In the genomic region with DNA sequence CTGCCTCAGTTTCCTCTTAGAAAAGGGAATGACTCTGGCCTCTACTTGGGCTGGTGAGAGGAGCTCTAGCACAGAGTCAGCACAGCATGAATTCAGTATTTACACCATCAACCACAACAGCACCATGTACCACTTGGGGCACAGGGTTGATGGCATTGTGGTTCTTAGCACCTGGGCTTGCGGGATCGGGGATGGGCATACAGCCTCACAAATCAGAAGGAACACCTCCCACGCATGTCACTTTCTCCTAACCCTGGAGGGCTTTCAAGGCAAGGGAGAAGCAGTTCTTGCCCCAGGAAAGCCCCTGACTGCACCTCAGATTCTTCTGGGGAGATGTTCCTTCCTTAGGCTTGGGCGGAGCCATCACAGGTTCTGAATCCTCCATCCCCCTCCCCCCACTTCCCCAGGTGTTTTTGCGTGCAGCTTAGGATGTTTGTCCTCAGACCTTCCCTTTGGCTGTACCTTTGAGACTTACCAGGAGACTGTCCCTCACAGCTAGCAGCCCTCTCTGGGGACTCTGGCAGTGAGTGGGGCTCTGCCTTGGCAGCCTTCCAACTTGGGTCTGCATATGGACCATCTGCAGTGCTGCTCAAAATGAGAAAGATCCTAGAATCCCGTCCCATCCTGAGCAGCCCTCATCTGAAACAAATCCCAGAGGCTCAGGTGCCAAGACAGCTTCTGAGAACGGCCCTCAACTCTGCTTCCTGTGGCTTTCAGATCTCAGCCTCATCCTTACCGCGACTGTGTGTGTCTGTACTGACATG, we compare ENCODE assay signal across 19 mouse cellular contexts. TPM values are rescaled to one million over a fixed set of nuclear protein-coding genes. Genes with fewer than 3 reads are reported as not detected.
A peak's percentile ranks its signal among the peaks of the same experiment; 100 is the strongest.
DNase-seq lines count a peak whose midpoint lies in the region; ATAC-seq and TF ChIP-seq lines count a peak whose summit lies in the region.
"Had no signal": no experiment of that assay in that cellular context is flagged by ENCODE, and none has a peak within 500 bp of the region (broad histone marks: within the 10 kb centered on the region; RNA-seq: fewer than 3 reads in every experiment).

No protein-coding gene starts in this region.

- no peak overlapping the region for H3K4me3 ChIP-seq in forebrain, postnatal 0 days (ENCODE audit: low read depth, low read length)
- H3K4me3 ChIP-seq in forebrain, embryonic 11.5 days (ENCODE audit: low read depth, low read length): no peak overlapping the region
- H3K4me3 ChIP-seq in lung, embryonic 14.5 days (ENCODE audit: low read depth, low read length): no peak overlapping the region
- no peak overlapping the region for H3K4me3 ChIP-seq in CH12.LX (replicated peaks in 1 of 3; ENCODE audit: low read depth in 2 of 3, low read length in 2 of 3, poor library complexity in 1 of 3)
- H3K4me3 ChIP-seq: kidney, embryonic 15.5 days; midbrain, embryonic 12.5 days had no signal

- H3K9ac ChIP-seq in forebrain, postnatal 0 days: no peak overlapping the region
- no peak overlapping the region for H3K9ac ChIP-seq in forebrain, embryonic 11.5 days (ENCODE audit: low read length)
- H3K9ac ChIP-seq in lung, embryonic 14.5 days: no peak overlapping the region
- H3K9ac ChIP-seq in CH12.LX (ENCODE audit: insufficient read depth, low read depth): no peak overlapping the region
- H3K9ac ChIP-seq: kidney, embryonic 15.5 days; midbrain, embryonic 12.5 days had no signal

- dilution Hi-C loops in CH12.LX (cut with MboI; ENCODE audit: extremely low pct_ligation_motif_present, extremely low pct_unique_long_range_greater_than_20kb, low sequenced_read_pairs): no loop called here

- TF ChIP-seq CTCF in forebrain, postnatal 0 days (IDR thresholded peaks at IDR 0.05; ENCODE audit: low read depth): no peak
- TF ChIP-seq CTCF in lung, embryonic 14.5 days (IDR thresholded peaks at IDR 0.05; ENCODE audit: low read depth): no peak
- no peak for TF ChIP-seq CTCF in CH12.LX (conservative IDR thresholded peaks at IDR 0.05 in 1 of 2, IDR thresholded peaks at IDR 0.05 in 1 of 2; ENCODE audit: low read depth in 2 of 2, low read length in 2 of 2)
- no peak for TF ChIP-seq CTCF in brain, embryonic 14.5 days (IDR thresholded peaks at IDR 0.05; ENCODE audit: borderline replicate concordance, extremely low read depth, insufficient read depth, insufficient read length)

- no peaks in the 10 kb centered on the region for H3K27me3 ChIP-seq in forebrain, postnatal 0 days (ENCODE audit: insufficient read depth, low read length)
- H3K27me3 ChIP-seq in forebrain, embryonic 11.5 days (ENCODE audit: control insufficient read depth, insufficient read depth, low read length): peaks cover 7% of the 10 kb centered on the region
- H3K27me3 ChIP-seq in lung, embryonic 14.5 days (ENCODE audit: insufficient read depth, low read length): peaks cover 15% of the 10 kb centered on the region; the same call in 1 of the 2 replicates
- H3K27me3 ChIP-seq in CH12.LX (replicated peaks): peaks cover 18% of the 10 kb centered on the region

- no peak for TF ChIP-seq POLR2A in CH12.LX (IDR thresholded peaks at IDR 0.05; ENCODE audit: low read depth, low read length)
- TF ChIP-seq POLR2A in brain, embryonic 14.5 days (IDR thresholded peaks at IDR 0.05; ENCODE audit: borderline replicate concordance, extremely low read depth, insufficient read depth, insufficient read length, poor library complexity, severe bottlenecking): no peak

- 60% methylated on average over 9 of the region's 9 CpGs for WGBS in forebrain, postnatal 0 days
- WGBS in forebrain, embryonic 11.5 days: 68% methylated on average over 9 of the region's 9 CpGs
- WGBS in lung, embryonic 14.5 days: 46% methylated on average over 9 of the region's 9 CpGs

- H3K79me2 ChIP-seq in CH12.LX (replicated peaks; ENCODE audit: control insufficient read depth, extremely low read depth, insufficient read depth, poor library complexity, severe bottlenecking): no peaks in the 10 kb centered on the region

- DNase-seq in forebrain, postnatal 0 days: peak; percentile 34
- no peak for DNase-seq in forebrain, embryonic 11.5 days (ENCODE audit: low spot score)
- DNase-seq in lung, embryonic 14.5 days: peak; percentile 57
- DNase-seq in lung, postnatal 25 days (ENCODE audit: low spot score): no peak
- no peak for DNase-seq in CH12.LX (ENCODE audit: extremely low read depth)
- peak; percentile 41 for DNase-seq in brain, embryonic 14.5 days (ENCODE audit: low read depth)
- no peak for DNase-seq in layer of hippocampus, adult 18-20 months (ENCODE audit: low spot score in 2 of 2)
- no peak for DNase-seq in layer of hippocampus, adult 9-10 months (ENCODE audit: low spot score)
- DNase-seq: cerebellum, adult 9-10 months; layer of hippocampus, adult 9-11 months; lung, postnatal 36 days; thymus, adult 18-20 months had no signal

- TF ChIP-seq EP300 in CH12.LX (IDR thresholded peaks at IDR 0.05; ENCODE audit: low read length): 0 out of 2 replicates have a peak, but pooled peaks have one; percentile 12

- no peak overlapping the region for H3K4me2 ChIP-seq in forebrain, postnatal 0 days (ENCODE audit: low read depth)
- no peak overlapping the region for H3K4me2 ChIP-seq in forebrain, embryonic 11.5 days (ENCODE audit: low read depth, low read length, severe bottlenecking)
- no peak overlapping the region for H3K4me2 ChIP-seq in lung, embryonic 14.5 days
- H3K4me2 ChIP-seq in CH12.LX (ENCODE audit: insufficient read depth, low read depth, poor library complexity, severe bottlenecking): no peak overlapping the region
- H3K4me2 ChIP-seq: kidney, embryonic 15.5 days; liver, embryonic 11.5 days; midbrain, embryonic 12.5 days had no signal

- 0 out of 2 replicates have a peak, but pooled peaks have one; percentile 35 for ATAC-seq in forebrain, postnatal 0 days
- ATAC-seq in forebrain, embryonic 11.5 days (replicated peaks; ENCODE audit: low FRiP score): no peak
- ATAC-seq in lung, embryonic 14.5 days (ENCODE audit: insufficient read depth): no peak

- in situ Hi-C loops in CH12.LX (cut with MboI; ENCODE audit: low pct_ligation_motif_present, low pct_unique_long_range_greater_than_20kb, low sequenced_read_pairs): loop anchor here (25.0 kb wide), 1 partner anchor 681 kb away; no protein-coding TSS in a partner anchor

- H3K27ac ChIP-seq in forebrain, postnatal 0 days (ENCODE audit: low read depth, low read length): no peak overlapping the region
- H3K27ac ChIP-seq in forebrain, embryonic 11.5 days (ENCODE audit: low read depth, low read length): no peak overlapping the region
- no peak overlapping the region for H3K27ac ChIP-seq in lung, embryonic 14.5 days (ENCODE audit: low read depth)
- H3K27ac ChIP-seq in CH12.LX (ENCODE audit: insufficient read depth, low read depth): no peak overlapping the region
- H3K27ac ChIP-seq: kidney, embryonic 15.5 days; midbrain, embryonic 12.5 days had no signal

- H3K36me3 ChIP-seq in forebrain, postnatal 0 days (ENCODE audit: insufficient read depth): no peaks in the 10 kb centered on the region
- H3K36me3 ChIP-seq in forebrain, embryonic 11.5 days (ENCODE audit: control insufficient read depth, insufficient read depth, low read length): no peaks in the 10 kb centered on the region
- no peaks in the 10 kb centered on the region for H3K36me3 ChIP-seq in lung, embryonic 14.5 days (ENCODE audit: insufficient read depth)
- H3K36me3 ChIP-seq in CH12.LX (replicated peaks in 1 of 2; ENCODE audit: control insufficient read depth in 1 of 2, insufficient read depth in 1 of 2, low read length in 1 of 2): peaks cover 0 to 3% of the 10 kb centered on the region in 2 experiments
- H3K36me3 ChIP-seq: kidney, embryonic 15.5 days; midbrain, embryonic 12.5 days had no signal

- H3K4me1 ChIP-seq in forebrain, postnatal 0 days (ENCODE audit: insufficient read depth): no peaks in the 10 kb centered on the region
- no peaks in the 10 kb centered on the region for H3K4me1 ChIP-seq in forebrain, embryonic 11.5 days (replicated peaks; ENCODE audit: control insufficient read depth, insufficient read depth, low read length)
- 0 out of 2 replicates have a peak, but pooled peaks cover 6% of the 10 kb centered on the region for H3K4me1 ChIP-seq in lung, embryonic 14.5 days (ENCODE audit: insufficient read depth)
- peaks cover 17 to 49% of the 10 kb centered on the region in 2 experiments for H3K4me1 ChIP-seq in CH12.LX (ENCODE audit: control insufficient read depth in 1 of 2, insufficient read depth in 2 of 2)

- TF ChIP-seq RAD21 in CH12.LX (IDR thresholded peaks at IDR 0.05; ENCODE audit: low read depth, low read length): no peak

- no peaks in the 10 kb centered on the region for H3K9me3 ChIP-seq in forebrain, postnatal 0 days (ENCODE audit: low read length)
- H3K9me3 ChIP-seq in forebrain, embryonic 11.5 days (ENCODE audit: control insufficient read depth, low read length): no peaks in the 10 kb centered on the region
- no peaks in the 10 kb centered on the region for H3K9me3 ChIP-seq in lung, embryonic 14.5 days (ENCODE audit: low read depth, low read length)
- H3K9me3 ChIP-seq in CH12.LX (replicated peaks; ENCODE audit: low read length): peaks cover 7% of the 10 kb centered on the region
- H3K9me3 ChIP-seq: kidney, embryonic 15.5 days; midbrain, embryonic 12.5 days had no signal

RNA-seq across cellular contexts. Expression of gene Mylk2, which starts 4.7 kb away (rescaled TPM):
- 0.29 TPM in 1 of 2 replicates, not detected in the other for total RNA-seq in forebrain, postnatal 0 days (2014; rRNA removed)
- not detected in 2 replicates for polyA plus RNA-seq in forebrain, postnatal 0 days (2015; fragmentation: Nextera tagmentation; extraction: Ambion mirVana)
- not detected in 2 replicates for polyA plus RNA-seq in forebrain, embryonic 11.5 days (2014; fragmentation: Nextera tagmentation; extraction: Ambion mirVana)
- polyA plus RNA-seq in lung, embryonic 14.5 days (2014; fragmentation: Nextera tagmentation; extraction: Ambion mirVana): not detected in 2 replicates
- total RNA-seq in CH12.LX (2012; rRNA removed): 0.47 and 0.97 TPM in 2 replicates
- 1.3 TPM in 2 replicates for total RNA-seq in CH12.LX (2014; rRNA removed)
- 2.4 TPM in 2 replicates for polyA plus RNA-seq in CH12.LX (2012; ENCODE audit: insufficient read length, low read depth)
- not detected in 2 replicates for polyA plus RNA-seq in brain, embryonic 14.5 days (2012; rRNA removed)
- not detected for total RNA-seq in layer of hippocampus, adult 18-20 months (2021)
- total RNA-seq: adrenal gland, adult 18-20 months; left cerebral cortex, postnatal 10 days had no signal
- polyA plus RNA-seq: liver, embryonic 11.5 days; midbrain, embryonic 12.5 days; neural tube, embryonic 11.5 days had no signal

RNA-seq across cellular contexts. Expression of gene Foxs1, which starts 26.6 kb away (rescaled TPM):
- total RNA-seq in forebrain, postnatal 0 days (2014; rRNA removed): 2.4 and 2.6 TPM in 2 replicates
- 3.1 TPM in 2 replicates for polyA plus RNA-seq in forebrain, postnatal 0 days (2015; fragmentation: Nextera tagmentation; extraction: Ambion mirVana)
- polyA plus RNA-seq in forebrain, embryonic 11.5 days (2014; fragmentation: Nextera tagmentation; extraction: Ambion mirVana): 1.4 and 2.3 TPM in 2 replicates
- 3.9 and 4.8 TPM in 2 replicates for polyA plus RNA-seq in lung, embryonic 14.5 days (2014; fragmentation: Nextera tagmentation; extraction: Ambion mirVana)
- total RNA-seq in CH12.LX (2012; rRNA removed) (6.1 and 7.1 TPM in 2 replicates), CH12.LX (2014; rRNA removed) (7.8 and 9.1 TPM in 2 replicates)
- polyA plus RNA-seq in CH12.LX (2012; ENCODE audit: insufficient read length, low read depth): 7.6 and 9.5 TPM in 2 replicates
- polyA plus RNA-seq in brain, embryonic 14.5 days (2012; rRNA removed): 4.6 and 5.4 TPM in 2 replicates
- total RNA-seq in layer of hippocampus, adult 18-20 months (2021): under 1 TPM; 0.58 to 0.89 TPM

RNA-seq across cellular contexts. Expression of gene Dusp15, which starts 45.0 kb away (rescaled TPM):
- 23.7 and 25.0 TPM in 2 replicates for total RNA-seq in forebrain, postnatal 0 days (2014; rRNA removed)
- 12.9 and 14.8 TPM in 2 replicates for polyA plus RNA-seq in forebrain, postnatal 0 days (2015; fragmentation: Nextera tagmentation; extraction: Ambion mirVana)
- polyA plus RNA-seq in forebrain, embryonic 11.5 days (2014; fragmentation: Nextera tagmentation; extraction: Ambion mirVana): 0.80 and 0.99 TPM in 2 replicates
- polyA plus RNA-seq in lung, embryonic 14.5 days (2014; fragmentation: Nextera tagmentation; extraction: Ambion mirVana): 0.14 TPM in 1 of 2 replicates, not detected in the other
- total RNA-seq in CH12.LX (2012; rRNA removed): 0.08 TPM in 1 of 2 replicates, not detected in the other
- not detected in 2 replicates for total RNA-seq in CH12.LX (2014; rRNA removed)
- polyA plus RNA-seq in CH12.LX (2012; ENCODE audit: insufficient read length, low read depth): 0.13 and 0.16 TPM in 2 replicates
- polyA plus RNA-seq in brain, embryonic 14.5 days (2012; rRNA removed): 20.6 and 23.9 TPM in 2 replicates
- 10 to 100 TPM in 1 of 2 experiments, 1 to 10 TPM in 1; 10.0 to 10.8 TPM for total RNA-seq in layer of hippocampus, adult 18-20 months (2021)
- polyA plus RNA-seq: liver, embryonic 11.5 days had no signal

RNA-seq across cellular contexts. Expression of gene Ttll9, which starts 55.8 kb away (rescaled TPM):
- total RNA-seq in forebrain, postnatal 0 days (2014; rRNA removed): 3.3 and 8.0 TPM in 2 replicates
- 3.9 and 4.3 TPM in 2 replicates for polyA plus RNA-seq in forebrain, postnatal 0 days (2015; fragmentation: Nextera tagmentation; extraction: Ambion mirVana)
- 1.5 and 1.6 TPM in 2 replicates for polyA plus RNA-seq in forebrain, embryonic 11.5 days (2014; fragmentation: Nextera tagmentation; extraction: Ambion mirVana)
- 0.20 and 0.59 TPM in 2 replicates for polyA plus RNA-seq in lung, embryonic 14.5 days (2014; fragmentation: Nextera tagmentation; extraction: Ambion mirVana)
- 1.4 and 1.7 TPM in 2 replicates for total RNA-seq in CH12.LX (2012; rRNA removed)
- total RNA-seq in CH12.LX (2014; rRNA removed): 1.5 and 1.6 TPM in 2 replicates
- 1.7 and 1.9 TPM in 2 replicates for polyA plus RNA-seq in CH12.LX (2012; ENCODE audit: insufficient read length, low read depth)
- 4.5 and 5.8 TPM in 2 replicates for polyA plus RNA-seq in brain, embryonic 14.5 days (2012; rRNA removed)
- 1 to 10 TPM in 1 of 2 experiments, under 1 TPM in 1; 0.94 to 1.3 TPM for total RNA-seq in layer of hippocampus, adult 18-20 months (2021)
- total RNA-seq: gastrocnemius, adult 18-20 months had no signal

RNA-seq across cellular contexts. Expression of gene Tpx2, which starts 58.7 kb away (rescaled TPM):
- total RNA-seq in forebrain, postnatal 0 days (2014; rRNA removed): 10.5 and 22.5 TPM in 2 replicates
- polyA plus RNA-seq in forebrain, postnatal 0 days (2015; fragmentation: Nextera tagmentation; extraction: Ambion mirVana): 11.0 and 11.2 TPM in 2 replicates
- polyA plus RNA-seq in forebrain, embryonic 11.5 days (2014; fragmentation: Nextera tagmentation; extraction: Ambion mirVana): 168 and 185 TPM in 2 replicates
- 126 and 128 TPM in 2 replicates for polyA plus RNA-seq in lung, embryonic 14.5 days (2014; fragmentation: Nextera tagmentation; extraction: Ambion mirVana)
- 66.1 and 70.9 TPM in 2 replicates for total RNA-seq in CH12.LX (2012; rRNA removed)
- total RNA-seq in CH12.LX (2014; rRNA removed): 98.0 and 105 TPM in 2 replicates
- 123 and 127 TPM in 2 replicates for polyA plus RNA-seq in CH12.LX (2012; ENCODE audit: insufficient read length, low read depth)
- polyA plus RNA-seq in brain, embryonic 14.5 days (2012; rRNA removed): 20.8 and 28.8 TPM in 2 replicates
- 1 to 10 TPM; 1.6 to 1.9 TPM for total RNA-seq in layer of hippocampus, adult 18-20 months (2021)

Comparison
In these comparisons a context has a peak if more than half of its experiments do, and no peak if none do; other contexts are left out.
1. DNase-seq: peak in forebrain, postnatal 0 days (single experiment), lung, embryonic 14.5 days (single experiment) and brain, embryonic 14.5 days (single experiment); none in forebrain, embryonic 11.5 days (single experiment), lung, postnatal 25 days (single experiment), CH12.LX (single experiment), layer of hippocampus, adult 18-20 months (0 of 2) and layer of hippocampus, adult 9-10 months (single experiment).